Mouse (Mus musculus) heart, postnatal 0 days (tissue): Measurements from ENCODE around the gene Cfap298.

Experiments
- CTCF ChIP-seq: IDR thresholded peaks from 2 replicates; pipeline ENCODE4 v1.5.1; 2016; ENCODE audit warnings: antibody characterized with exemption, control low read depth, low read depth
- EP300 ChIP-seq: IDR thresholded peaks from 2 replicates; pipeline ENCODE4 v1.6.1; 2016; ENCODE audit warnings: antibody characterized with exemption, low read depth

DNA sequence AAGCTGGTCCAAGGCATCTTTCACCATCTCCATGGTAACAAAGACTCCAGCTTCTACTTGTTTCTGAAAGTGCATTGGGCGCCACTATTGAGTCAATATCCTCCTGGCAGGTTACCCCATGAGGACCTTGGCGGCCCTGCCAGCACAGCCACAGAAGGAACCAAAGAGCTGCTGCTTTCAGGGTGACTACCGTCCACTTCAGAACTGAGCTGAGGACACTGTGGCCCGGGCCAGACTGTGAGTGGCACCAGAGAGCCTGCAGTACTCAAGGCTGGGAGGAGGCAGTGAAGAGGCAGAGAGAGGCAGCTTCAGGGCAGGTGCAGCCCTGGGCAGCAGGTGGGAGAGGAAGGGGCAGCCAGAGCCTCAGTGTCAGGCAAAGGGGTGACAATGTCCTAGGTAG, 7.5 kb downstream of the Cfap298 start:
- TF ChIP-seq CTCF: no peak
- TF ChIP-seq EP300: no peak
